8 mouse cellular contexts compared by ENCODE assay signal in genomic region chr3:89764119-89764724, GRCm38 (mm10). TPM values are rescaled to one million over a fixed set of nuclear protein-coding genes. Genes with fewer than 3 reads are reported as not detected.
A peak's percentile ranks its signal among the peaks of the same experiment; 100 is the strongest.
DNase-seq lines count a peak whose midpoint lies in the region; ATAC-seq lines count a peak whose summit lies in the region.

Chrnb2 (minus strand) TSS chr3:89764632.

- peak; percentile 94 for ATAC-seq in megakaryocyte-erythroid progenitor cell, adult 5-6 weeks (replicated peaks; ENCODE audit: low FRiP score, low TSS enrichment, poor library complexity, severe bottlenecking)

- intact Hi-C loops in left cerebral cortex, postnatal 25 days (cut with DNase I): loop anchor here (2.0 kb wide), 1 partner anchor 255 kb away; no protein-coding TSS in a partner anchor

- peak; percentile 91 for DNase-seq in adrenal gland, postnatal 10 days
- DNase-seq in embryo, embryonic 10 days (ENCODE audit: low spot score): peak; percentile 91
- DNase-seq in gastrocnemius, postnatal 25 days: peak; percentile 59
- DNase-seq in hindlimb bud, embryonic 11.5 days (ENCODE audit: extremely low spot score, low read depth, low spot score): peak; percentile 39
- DNase-seq in left cerebral cortex, postnatal 25 days (ENCODE audit: low spot score in 2 of 2): peak; percentile 56 to 59
- DNase-seq in right cerebral cortex, postnatal 10 days (ENCODE audit: low spot score in 2 of 2): peak; percentile 78 to 79
- DNase-seq in urinary bladder, postnatal 4 days (ENCODE audit: low spot score in 2 of 2): peak; percentile 67 to 86

RNA-seq across cellular contexts. Expression of gene Chrnb2, which starts in this region (rescaled TPM):
- 1 to 10 TPM; 3.5 to 5.0 TPM for total RNA-seq in adrenal gland, postnatal 10 days (2021)
- under 1 TPM; 0.11 to 0.13 TPM for total RNA-seq in gastrocnemius, postnatal 25 days (2021)
- 10 to 100 TPM; 25.5 to 26.2 TPM for total RNA-seq in left cerebral cortex, postnatal 25 days (2021)
- 1.0 and 1.9 TPM in 2 replicates for total RNA-seq in megakaryocyte-erythroid progenitor cell, adult 5-6 weeks (2014; fragmentation: Nextera tagmentation)
- total RNA-seq in megakaryocyte-erythroid progenitor cell, adult 5-6 weeks (2017): 0.38 and 0.76 TPM in 2 replicates

Comparison
In these comparisons a context has a peak if more than half of its experiments do, and no peak if none do; other contexts are left out.
1. Peak in every context shown above with its lines: DNase-seq and ATAC-seq.
2. RNA of gene Chrnb2 (total RNA-seq): 25.5 to 26.2 TPM in left cerebral cortex, postnatal 25 days; 3.5 to 5.0 TPM in adrenal gland, postnatal 10 days, 0.38 to 1.9 TPM in megakaryocyte-erythroid progenitor cell, adult 5-6 weeks and 0.11 to 0.13 TPM in gastrocnemius, postnatal 25 days; every median in the first group is over 4 times any median in the second.
3. Peak in DNase-seq in gastrocnemius, postnatal 25 days; RNA of the gene not detected or under 1 TPM.
4. DNase-seq: peak in every context shown above with its lines; median percentile 91 in adrenal gland, postnatal 10 days; 91 in embryo, embryonic 10 days; 78 in right cerebral cortex, postnatal 10 days; 76 in urinary bladder, postnatal 4 days; 59 in gastrocnemius, postnatal 25 days; 58 in left cerebral cortex, postnatal 25 days; 39 in hindlimb bud, embryonic 11.5 days.